Mouse (Mus musculus): ENCODE data around the gene Ss18l2. TPM values are rescaled to one million over a fixed set of nuclear protein-coding genes. Genes with fewer than 3 reads are reported as not detected.

Ss18l2 gene
- total RNA-seq, 2 experiments from 2014 or later: 80.4 to 80.8 TPM

DNA sequence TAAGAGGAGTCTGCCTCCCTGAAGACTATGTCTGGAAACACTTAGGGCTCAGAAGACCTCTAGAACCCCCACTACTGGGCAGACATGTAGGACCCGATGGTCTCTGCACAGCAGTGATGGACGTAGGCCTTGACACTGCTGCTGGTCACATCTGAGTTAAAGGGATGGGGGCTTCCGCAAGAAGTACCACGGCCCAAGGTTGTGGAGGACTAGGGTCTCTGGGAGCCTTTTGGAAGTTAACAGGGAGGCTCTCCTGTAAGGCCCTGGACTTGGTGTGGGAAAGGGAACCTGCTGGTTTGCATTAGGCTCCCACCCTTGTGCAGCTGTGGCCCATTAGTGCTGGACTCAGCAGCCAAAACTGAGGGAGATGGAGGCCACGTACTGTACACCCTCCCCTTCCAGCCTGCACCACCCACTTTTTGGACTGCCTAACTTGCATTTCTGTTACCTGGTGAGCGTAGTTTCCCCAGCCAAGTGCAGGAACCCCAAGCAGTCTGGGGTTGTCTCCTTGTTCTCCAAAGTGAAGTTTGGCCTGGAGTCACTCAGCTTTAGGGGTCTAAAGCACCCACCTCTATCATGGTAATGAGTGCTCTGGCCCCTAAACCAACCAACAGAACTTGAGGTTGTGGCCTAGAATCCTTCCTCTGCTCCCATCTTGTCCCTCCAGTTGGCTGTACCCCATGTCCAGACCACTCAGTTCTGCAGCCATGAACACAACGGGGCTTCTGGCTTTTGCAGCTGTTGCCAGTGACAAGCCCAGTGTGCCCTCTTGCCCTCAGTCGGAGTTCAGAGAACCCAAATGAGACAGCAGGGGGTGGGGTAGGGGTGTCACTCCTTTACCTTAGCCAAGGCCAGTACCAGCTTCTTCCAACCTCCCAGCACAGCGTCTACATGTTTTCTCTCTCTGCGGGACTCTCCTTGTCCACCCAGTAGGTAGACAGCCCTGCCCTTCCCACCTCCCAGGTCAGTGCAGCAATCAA lies 48.0 kb downstream of the Ss18l2 start:
- peak; percentile 40 to 66 for DNase-seq (ENCODE audit: low spot score in 2 of 2)

DNA sequence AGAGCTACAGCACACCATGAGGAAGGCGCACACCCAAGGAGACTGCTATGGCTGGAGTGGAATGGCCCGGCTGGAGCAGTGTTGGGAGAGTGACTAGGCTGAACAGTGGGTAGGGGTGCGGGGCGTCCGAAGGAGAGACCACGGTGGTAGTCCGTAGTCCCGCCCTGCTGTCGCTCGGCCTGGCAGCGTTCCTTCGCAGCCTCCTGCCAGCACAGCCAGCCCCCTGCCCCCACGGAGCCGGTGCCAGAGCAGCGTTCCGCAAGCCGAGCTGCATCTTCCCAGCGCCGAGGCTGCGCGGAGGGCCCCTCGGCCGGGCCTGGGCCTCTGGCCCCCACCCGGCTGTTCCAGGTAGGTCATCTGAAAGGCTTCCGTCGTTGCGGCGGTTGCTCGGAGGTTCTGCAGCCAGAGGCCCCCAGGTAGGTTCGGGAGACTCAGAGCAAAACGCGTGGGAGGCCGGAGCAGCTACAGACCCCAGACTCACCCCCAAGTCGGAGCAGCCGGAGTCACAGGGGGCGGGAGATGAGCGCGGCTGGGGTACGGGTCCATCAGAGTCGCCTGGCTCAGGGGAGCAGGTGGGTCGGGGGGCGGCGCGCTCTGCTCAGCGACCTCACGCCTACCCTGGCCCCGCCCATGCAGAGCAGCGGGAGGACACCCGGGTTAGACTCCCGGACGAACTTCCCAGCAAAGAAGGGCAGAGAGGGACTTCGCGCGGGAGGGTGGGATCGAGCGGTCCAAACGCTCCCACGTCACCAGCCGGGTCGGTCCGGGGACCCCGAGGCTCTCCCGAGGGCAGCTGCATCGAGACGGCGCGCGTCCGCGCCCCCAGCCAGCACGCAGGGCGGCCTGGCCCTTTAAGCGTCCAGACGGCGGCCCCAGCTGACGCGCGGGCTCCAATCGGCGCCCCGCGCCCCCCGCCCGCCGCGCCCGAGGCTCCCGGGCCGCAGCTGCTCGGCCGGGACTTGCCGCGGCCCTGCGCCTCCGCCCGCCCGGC lies 49.3 kb downstream of the Ss18l2 start, which contains the start of gene Zfp651:
Gene Zfp651, plus strand, starts transcription at position 240 of the 991 bp plus-strand sequence.
- peak; percentile 59 to 77 for DNase-seq (ENCODE audit: low spot score in 2 of 2)

DNA sequence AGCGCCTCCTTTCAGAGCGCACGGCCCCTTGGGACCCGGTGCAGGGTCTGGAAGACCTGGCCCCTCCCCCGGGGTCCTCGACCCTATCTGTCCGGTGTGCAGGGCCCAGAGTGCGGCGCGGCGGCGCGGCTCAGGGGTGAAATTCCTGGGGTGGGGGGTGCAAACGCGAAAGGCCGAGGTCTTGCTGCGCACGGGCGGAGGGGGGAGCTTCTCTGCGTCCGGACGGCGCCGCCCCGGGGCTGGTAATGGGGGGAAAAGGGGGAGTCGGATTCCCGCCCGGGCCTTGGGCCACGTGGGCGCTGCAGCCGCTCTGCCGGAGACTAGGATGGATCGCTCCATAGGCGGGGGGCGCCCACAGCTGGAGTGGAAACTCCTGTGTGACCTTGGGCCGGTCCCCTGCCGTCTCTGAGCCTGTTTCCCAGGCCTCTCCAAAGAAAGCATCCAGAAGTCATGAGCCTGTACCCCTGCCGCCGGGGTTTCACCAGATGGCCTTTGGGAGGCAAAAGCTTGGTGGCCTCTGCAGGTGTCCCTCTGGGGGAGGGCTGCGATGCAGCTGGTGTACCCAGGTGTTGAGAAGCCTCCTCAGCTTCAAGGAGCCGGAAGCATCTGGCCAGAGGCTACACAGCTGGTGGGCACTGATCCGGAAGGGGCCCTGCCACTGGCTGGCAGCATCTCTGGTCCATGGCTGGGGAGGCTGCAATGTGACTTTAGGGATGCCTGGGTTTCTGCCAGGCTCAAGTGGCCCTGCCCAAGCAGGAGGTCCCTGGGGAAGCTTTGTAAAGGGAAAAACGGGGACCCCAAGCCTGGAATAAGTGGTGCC lies 50.4 kb downstream of the Ss18l2 start:
- DNase-seq (ENCODE audit: low spot score in 2 of 2): peak; percentile 85 to 90

DNA sequence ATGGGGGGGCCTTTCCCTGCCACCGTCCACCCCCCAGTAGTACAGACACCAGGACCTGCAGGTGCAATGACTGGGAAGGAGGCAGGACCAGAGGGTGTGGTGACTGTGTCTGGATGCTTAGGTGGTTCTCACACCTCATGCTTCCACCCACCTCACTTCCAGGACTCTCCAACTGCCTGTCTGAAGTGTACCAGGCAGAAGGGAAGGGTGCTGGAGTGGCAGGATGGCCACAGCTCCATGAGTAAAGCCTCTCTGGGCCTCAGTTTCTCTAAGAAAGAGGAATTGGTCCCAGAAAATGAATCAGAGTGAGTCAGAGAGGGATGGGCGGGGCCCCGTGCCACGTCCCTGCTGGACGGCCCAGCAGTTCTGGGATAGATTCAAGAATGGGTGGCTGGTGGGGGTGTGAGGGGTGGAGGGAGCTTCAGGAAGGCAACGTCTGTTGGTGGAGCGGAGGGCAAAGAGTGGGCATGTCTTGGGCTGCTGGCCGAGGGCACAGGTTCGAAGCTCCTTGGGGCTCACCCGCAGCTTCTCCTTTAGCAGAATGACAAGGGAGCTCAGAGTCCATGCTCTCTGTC lies 51.0 kb downstream of the Ss18l2 start:
- peak in 1 of 2 experiments; percentile 26 for DNase-seq (ENCODE audit: low spot score in 2 of 2)

DNA sequence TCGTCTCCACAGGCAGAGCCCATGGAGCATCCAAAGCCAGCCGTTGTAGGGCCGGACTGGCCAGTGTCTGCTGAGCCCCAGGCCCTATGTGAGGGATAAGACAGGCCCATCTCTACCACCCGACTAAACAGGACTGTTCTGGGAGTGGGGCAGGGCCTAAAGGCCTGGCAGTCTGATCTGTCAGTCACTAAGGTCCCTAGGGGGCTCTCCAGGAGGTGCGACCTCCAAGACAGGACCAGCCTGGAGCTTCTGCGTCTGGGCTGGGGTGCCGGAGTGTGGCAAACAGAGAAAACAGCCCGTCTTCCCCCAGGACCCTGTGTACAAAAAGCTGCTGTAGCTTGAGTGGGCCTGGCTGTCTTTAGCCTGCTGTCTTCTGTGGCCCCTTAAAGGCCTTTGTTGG lies 51.7 kb downstream of the Ss18l2 start:
- peak in 1 of 2 experiments; percentile 16 for DNase-seq (ENCODE audit: low spot score in 2 of 2)

DNA sequence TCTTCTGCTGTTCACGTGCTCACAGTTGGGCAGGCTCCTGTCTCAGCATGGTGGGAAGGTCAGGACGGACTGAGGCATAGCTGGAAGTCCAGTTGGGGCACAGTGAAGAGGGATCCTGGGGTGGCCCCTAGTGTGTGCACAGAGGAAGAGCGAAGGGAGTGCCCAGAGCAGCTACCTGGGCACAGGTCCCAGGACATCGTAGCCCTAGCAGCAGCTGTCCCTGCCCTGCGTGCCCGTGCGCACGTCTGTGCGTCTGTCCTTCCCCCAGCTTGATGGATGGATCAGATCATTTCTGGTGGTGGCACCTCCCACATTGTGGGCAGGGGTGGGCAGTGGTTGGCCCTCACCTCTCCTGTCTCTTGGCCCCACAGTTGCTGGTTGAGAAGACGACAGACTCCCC lies 52.1 kb downstream of the Ss18l2 start:
- peak in 1 of 2 experiments; percentile 27 for DNase-seq (ENCODE audit: low spot score in 2 of 2)

DNA sequence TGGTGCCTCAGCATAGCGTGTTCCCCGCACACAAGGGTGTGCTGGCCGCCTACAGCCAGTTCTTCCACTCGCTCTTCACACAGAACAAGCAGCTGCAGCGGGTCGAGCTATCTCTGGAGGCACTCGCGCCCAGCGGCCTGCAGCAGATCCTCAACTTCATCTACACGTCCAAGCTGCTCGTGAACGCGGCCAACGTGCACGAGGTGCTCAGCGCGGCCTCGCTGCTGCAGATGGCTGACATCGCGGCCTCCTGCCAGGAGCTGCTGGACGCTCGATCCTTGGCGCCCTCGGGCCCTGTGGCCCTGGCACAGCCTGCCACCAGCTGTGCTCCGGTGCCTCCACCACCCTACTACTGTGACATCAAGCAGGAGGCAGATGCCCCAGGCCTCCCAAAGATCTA lies 52.6 kb downstream of the Ss18l2 start:
- peak; percentile 50 to 53 for DNase-seq (ENCODE audit: low spot score in 2 of 2)

Other genes with a start within 250 kb of the Ss18l2 start
- gene Cck, start 214.6 kb upstream of the Ss18l2 start, total RNA-seq (2021): 1 to 10 TPM; 6.2 to 8.7 TPM
- 1 to 10 TPM in 1 of 2 experiments, under 1 TPM in 1; 0.81 to 1.2 TPM for gene Lyzl4, start 68.2 kb upstream of the Ss18l2 start, total RNA-seq (2021)
- under 1 TPM; 0.21 to 0.66 TPM for gene Vipr1, start 67.6 kb upstream of the Ss18l2 start, total RNA-seq (2021)
- gene Sec22c, start 4.8 kb upstream of the Ss18l2 start, total RNA-seq (2021): 1 to 10 TPM; 6.8 to 8.5 TPM
- gene Nktr, start 8.8 kb downstream of the Ss18l2 start, total RNA-seq (2021): 100 to 1,000 TPM in 1 of 2 experiments, 10 to 100 TPM in 1; 75.2 to 104 TPM
- gene Zfp651, start 49.0 kb downstream of the Ss18l2 start, total RNA-seq (2021): 10 to 100 TPM; 88.6 to 91.6 TPM
- 100 to 1,000 TPM; 143 TPM for gene Klhl40, start 67.3 kb downstream of the Ss18l2 start, total RNA-seq (2021)
- 100 to 1,000 TPM; 164 to 169 TPM for gene Hhatl, start 82.2 kb downstream of the Ss18l2 start, total RNA-seq (2021)
- under 1 TPM in 1 of 2 experiments, not detected in 1; 0.88 TPM for gene Ccdc13, start 129.1 kb downstream of the Ss18l2 start, total RNA-seq (2021)
- gene Higd1a, start 148.0 kb downstream of the Ss18l2 start, total RNA-seq (2021): 10 to 100 TPM; 61.4 to 67.0 TPM
- gene Ackr2, start 188.0 kb downstream of the Ss18l2 start, total RNA-seq (2021): 1 to 10 TPM; 1.8 to 1.9 TPM
- gene Cyp8b1, start 206.0 kb downstream of the Ss18l2 start, total RNA-seq (2021): under 1 TPM in 1 of 2 experiments, not detected in 1; 0.26 TPM
- gene Fam198a, start 240.7 kb downstream of the Ss18l2 start, total RNA-seq (2021): 10 to 100 TPM; 10.6 to 11.4 TPM